Mouse (Mus musculus) cortical plate, adult 2 months (tissue): ENCODE data around the gene Dhx34.

ENCODE experiments used
- CTCF ChIP-seq: fragments of 200-500 bp; IDR thresholded peaks from 2 replicates; pipeline ENCODE4 v1.5.1; 2011; ENCODE audit warnings: mild to moderate bottlenecking, control low read depth, low read length; ENCODE audit not compliant: insufficient read depth; ENCODE audit errors: extremely low read depth
- POLR2A ChIP-seq: fragments of 200-500 bp; IDR thresholded peaks from 2 replicates; pipeline ENCODE4 v1.6.1; 2011; ENCODE audit warnings: mild to moderate bottlenecking, low read length, control low read depth; ENCODE audit not compliant: insufficient read depth; ENCODE audit errors: extremely low read depth

DNA sequence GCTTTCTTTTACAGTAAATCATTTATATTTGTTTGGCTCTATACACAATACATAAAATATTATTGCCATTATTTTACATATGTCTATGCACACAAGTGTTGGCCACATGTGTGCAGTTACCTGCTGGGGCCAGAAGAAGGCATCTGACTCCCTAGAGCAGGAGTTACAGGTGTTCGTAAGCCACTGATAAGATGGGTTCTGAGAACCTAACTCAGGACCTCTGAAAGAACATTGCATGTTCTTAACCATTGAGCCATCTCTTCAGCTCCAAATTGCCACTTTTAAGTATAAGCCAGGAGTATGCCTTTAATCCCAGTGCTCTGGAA is 19.1 kb upstream of the Dhx34 start:
- TF ChIP-seq POLR2A = no peak
- TF ChIP-seq CTCF = no peak
